Mouse (Mus musculus) limb, embryonic 11.5 days (tissue): Measurements from ENCODE around the gene Sec22c. TPM values are rescaled to one million over a fixed set of nuclear protein-coding genes. Genes with fewer than 3 reads are reported as not detected.

Source experiments
- ATAC-seq: fragments of 200-750 bp; cut with Nextera tagmentation; 2 replicates; pipeline ENCODE4 v1.8.0; 2017; ENCODE audit warnings: low read depth; ENCODE audit not compliant: insufficient number of reproducible peaks, low FRiP score, low TSS enrichment
- DNase-seq: peaks from one replicate; pipeline ENCODE4 v3.0.0-alpha.2; 2015; ENCODE audit warnings: low spot score
- H3K27ac ChIP-seq: fragments of 300-500 bp; sonication (generic); replicated peaks from 2 replicates; pipeline ENCODE4 v1.5.1; 2014; ENCODE audit warnings: low read depth, mild to moderate bottlenecking, low read length
- H3K27me3 ChIP-seq: fragments of 300-500 bp; sonication (generic); 2 replicates; pipeline ENCODE4 v1.6.1; 2014; ENCODE audit warnings: mild to moderate bottlenecking, low read length, mixed read lengths; ENCODE audit not compliant: control insufficient read depth, insufficient read depth
- H3K36me3 ChIP-seq: fragments of 300-500 bp; sonication (generic); 2 replicates; pipeline ENCODE4 v1.6.1; 2014; ENCODE audit warnings: mild to moderate bottlenecking, low read length, moderate library complexity, mixed read lengths; ENCODE audit not compliant: control insufficient read depth, insufficient read depth
- H3K4me1 ChIP-seq: fragments of 300-500 bp; sonication (generic); 2 replicates; pipeline ENCODE4 v1.6.1; 2014; ENCODE audit warnings: low read length, mixed read lengths; ENCODE audit not compliant: control insufficient read depth, insufficient read depth
- H3K4me2 ChIP-seq: fragments of 300-500 bp; sonication (generic); 2 replicates; pipeline ENCODE4 v1.6.1; 2014; ENCODE audit warnings: low read depth, mild to moderate bottlenecking, moderate library complexity; ENCODE audit not compliant: severe bottlenecking
- H3K4me3 ChIP-seq: fragments of 300-500 bp; sonication (generic); 2 replicates; pipeline ENCODE4 v1.5.1; 2014; ENCODE audit warnings: low read depth, low read length
- H3K9ac ChIP-seq: fragments of 300-500 bp; sonication (generic); 2 replicates; pipeline ENCODE4 v1.6.1; 2014; ENCODE audit warnings: mild to moderate bottlenecking, low read length
- H3K9me3 ChIP-seq: fragments of 300-500 bp; sonication (generic); 2 replicates; pipeline ENCODE4 v1.6.1; 2016; ENCODE audit warnings: low read length; ENCODE audit not compliant: control insufficient read depth
- WGBS: fragments of 180-500 bp; shearing (Covaris S2); extraction: QIAGEN DNeasy Blood & Tissue Kit; methylation state at CpG from one replicate; pipeline ENCODE4 v1.1.7; 2014; 5-methylcytosine and 5-hydroxymethylcytosine counted together
- polyA plus RNA-seq: library from polyadenylated mRNA; unstranded; fragments of >200 nt; fragmentation: Nextera tagmentation; extraction: Ambion mirVana; gene quantifications from 2 replicates; pipeline ENCODE4 v1.2.1, GENCODE M21; 2014

The Sec22c gene
- polyA plus RNA-seq, 1 experiment from 2014 or later: 10.7 TPM

- no peak for ATAC-seq
- Histone ChIP-seq H3K9me3 (no peaks in the 10 kb centered on the region), H3K4me1 (no peaks in the 10 kb centered on the region), H3K9ac (no peak overlapping the region), H3K4me2 (no peak overlapping the region), H3K4me3 (no peak overlapping the region), H3K27me3 (no peaks in the 10 kb centered on the region), H3K36me3 (no peaks in the 10 kb centered on the region), H3K27ac (no peak overlapping the region)
- no peak for DNase-seq
- 41% methylated on average over 13 of the region's 13 CpGs for WGBS
Observed at GRCm38 (mm10) chr9:121657143-121657542, 48.1 kb downstream of the Sec22c start.

GRCm38 (mm10) chr9:121656322-121656721, 49.0 kb downstream of the Sec22c start:
- no peak overlapping the region for H3K4me2 ChIP-seq
- no peak overlapping the region for H3K4me3 ChIP-seq
- no peak for ATAC-seq
- H3K9me3 ChIP-seq: no peaks in the 10 kb centered on the region
- no peak for DNase-seq
- H3K4me1 ChIP-seq: no peaks in the 10 kb centered on the region
- H3K27ac ChIP-seq: no peak overlapping the region
- no peak overlapping the region for H3K9ac ChIP-seq
- 83% methylated on average over 5 of the region's 5 CpGs for WGBS
- no peaks in the 10 kb centered on the region for H3K36me3 ChIP-seq
- no peaks in the 10 kb centered on the region for H3K27me3 ChIP-seq

GRCm38 (mm10) chr9:121653668-121654067, 51.6 kb downstream of the Sec22c start:
- WGBS: 85% methylated on average over 10 of the region's 10 CpGs
- no peak overlapping the region for H3K4me3 ChIP-seq
- ATAC-seq: no peak

GRCm38 (mm10) chr9:121647026-121647425, 58.3 kb downstream of the Sec22c start:
- Histone ChIP-seq H3K9ac (no peak overlapping the region), H3K9me3 (no peaks in the 10 kb centered on the region), H3K27ac (no peak overlapping the region), H3K4me2 (no peak overlapping the region), H3K27me3 (peaks cover 21% of the 10 kb centered on the region), H3K4me1 (peaks cover 3% of the 10 kb centered on the region; the same call in 1 of the 2 replicates), H3K4me3 (no peak overlapping the region), H3K36me3 (no peaks in the 10 kb centered on the region)
- 74% methylated on average over 7 of the region's 7 CpGs for WGBS
- ATAC-seq (no peak), DNase-seq (no peak)

More at GRCm38 (mm10) chr9:121653668-121654067, 51.6 kb downstream of the Sec22c start:
- Histone ChIP-seq H3K4me1 (no peaks in the 10 kb centered on the region), H3K9ac (no peak overlapping the region), H3K27ac (no peak overlapping the region), H3K36me3 (no peaks in the 10 kb centered on the region), H3K9me3 (no peaks in the 10 kb centered on the region), H3K27me3 (no peaks in the 10 kb centered on the region), H3K4me2 (no peak overlapping the region)
- no peak for DNase-seq

- no peak overlapping the region for H3K4me2 ChIP-seq
- no peak for ATAC-seq
- H3K4me1 ChIP-seq: peaks cover 5% of the 10 kb centered on the region; the same call in 1 of the 2 replicates
- H3K9ac ChIP-seq: no peak overlapping the region
- H3K36me3 ChIP-seq: no peaks in the 10 kb centered on the region
- DNase-seq: no peak
- no peak overlapping the region for H3K4me3 ChIP-seq
- H3K27ac ChIP-seq: no peak overlapping the region
- H3K9me3 ChIP-seq: no peaks in the 10 kb centered on the region
- H3K27me3 ChIP-seq: peaks cover 41% of the 10 kb centered on the region
- WGBS: 54% methylated on average over 3 of the region's 3 CpGs
Observed at GRCm38 (mm10) chr9:121644855-121645254, 60.4 kb downstream of the Sec22c start.

- peak; percentile 84 for DNase-seq
- peaks cover 5% of the 10 kb centered on the region; the same call in 1 of the 2 replicates for H3K4me1 ChIP-seq
- under 1% methylated on average over 71 of the region's 79 CpGs for WGBS
Observed at GRCm38 (mm10) chr9:121642401-121643181, 62.7 kb downstream of the Sec22c start, which contains the start of gene Vipr1. Gene Vipr1 (plus strand): TSS chr9:121642716.

GRCm38 (mm10) chr9:121642001-121642400, 63.3 kb downstream of the Sec22c start, which contains the start of gene Lyzl4:
Gene Lyzl4 (minus strand): TSS chr9:121642096.
- no peaks in the 10 kb centered on the region for H3K9me3 ChIP-seq
- peak within 1 kb of the TSS; percentile 87 for H3K4me2 ChIP-seq
- peak; percentile 61 for ATAC-seq
- DNase-seq: peak; percentile 81
- H3K4me3 ChIP-seq: peak within 1 kb of the TSS; percentile 41
- no peak within 1 kb of the TSS for H3K27ac ChIP-seq
- H3K27me3 ChIP-seq: peaks cover 50% of the 10 kb centered on the region
- peak within 1 kb of the TSS; percentile 38 for H3K9ac ChIP-seq
- peaks cover 5% of the 10 kb centered on the region; the same call in 1 of the 2 replicates for H3K4me1 ChIP-seq
- under 1% methylated on average over 26 of the region's 26 CpGs for WGBS
- H3K36me3 ChIP-seq: no peaks in the 10 kb centered on the region

More at GRCm38 (mm10) chr9:121642401-121643181, 62.7 kb downstream of the Sec22c start, which contains the start of gene Vipr1:
- Histone ChIP-seq H3K27me3 (peaks cover 50% of the 10 kb centered on the region), H3K4me3 (peak within 1 kb of the TSS; percentile 41), H3K9me3 (no peaks in the 10 kb centered on the region), H3K36me3 (no peaks in the 10 kb centered on the region), H3K4me2 (peak within 1 kb of the TSS; percentile 87), H3K27ac (no peak within 1 kb of the TSS), H3K9ac (peak within 1 kb of the TSS; percentile 38)
- ATAC-seq: peak; percentile 81

GRCm38 (mm10) chr9:121641235-121641915, 63.9 kb downstream of the Sec22c start:
- ATAC-seq: no peak; the same call in 1 of the 2 replicates
- Histone ChIP-seq H3K27ac (no peak overlapping the region), H3K36me3 (no peaks in the 10 kb centered on the region), H3K27me3 (peaks cover 50% of the 10 kb centered on the region), H3K4me3 (peak overlapping the region; percentile 41), H3K9ac (0 out of 2 replicates have a peak overlapping the region, but pooled peaks have one; percentile 38), H3K4me2 (peak overlapping the region; percentile 87), H3K4me1 (peaks cover 5% of the 10 kb centered on the region; the same call in 1 of the 2 replicates), H3K9me3 (no peaks in the 10 kb centered on the region)
- DNase-seq: peak; percentile 38
- 9% methylated on average over 27 of the region's 27 CpGs for WGBS
